7 mouse cellular contexts compared by ENCODE assay signal in genomic region chr9:103108943-103109670, GRCm38 (mm10). TPM values are rescaled to one million over a fixed set of nuclear protein-coding genes. Genes with fewer than 3 reads are reported as not detected.
DNase-seq lines count a peak whose midpoint lies in the region; ATAC-seq lines count a peak whose summit lies in the region.

No protein-coding gene starts in this region.

- no peak for ATAC-seq in lung, embryonic 15.5 days (ENCODE audit: borderline replicate concordance, extremely low read depth, low FRiP score, low TSS enrichment)
- no peak for ATAC-seq in forebrain, embryonic 11.5 days (replicated peaks; ENCODE audit: low FRiP score)
- no peak for ATAC-seq in limb, embryonic 12.5 days (ENCODE audit: insufficient number of reproducible peaks, insufficient read depth, low FRiP score, low TSS enrichment, low read depth)

- 32% methylated on average over 18 of the region's 18 CpGs for WGBS in lung, embryonic 15.5 days
- WGBS in forebrain, embryonic 11.5 days, result 35% methylated on average over 18 of the region's 18 CpGs
- WGBS in limb, embryonic 12.5 days, result 33% methylated on average over 18 of the region's 18 CpGs

- peak overlapping the region; percentile 45 for H3K27ac ChIP-seq in lung, embryonic 15.5 days
- H3K27ac ChIP-seq in forebrain, embryonic 11.5 days (ENCODE audit: low read depth, low read length), result no peak overlapping the region
- no peak overlapping the region for H3K27ac ChIP-seq in limb, embryonic 12.5 days

- H3K4me3 ChIP-seq in lung, embryonic 15.5 days, result peak overlapping the region; percentile 44
- peak overlapping the region; percentile 34 for H3K4me3 ChIP-seq in forebrain, embryonic 11.5 days (ENCODE audit: low read depth, low read length)
- H3K4me3 ChIP-seq in limb, embryonic 12.5 days (replicated peaks), result peak overlapping the region; percentile 45

- peaks cover 35% of the 10 kb centered on the region for H3K4me1 ChIP-seq in lung, embryonic 15.5 days
- H3K4me1 ChIP-seq in forebrain, embryonic 11.5 days (replicated peaks; ENCODE audit: control insufficient read depth, insufficient read depth, low read length), result peaks cover 11% of the 10 kb centered on the region
- peaks cover 18% of the 10 kb centered on the region for H3K4me1 ChIP-seq in limb, embryonic 12.5 days (replicated peaks)

- H3K9me3 ChIP-seq in lung, embryonic 15.5 days, result no peaks in the 10 kb centered on the region
- H3K9me3 ChIP-seq in forebrain, embryonic 11.5 days (ENCODE audit: control insufficient read depth, low read length), result no peaks in the 10 kb centered on the region
- H3K9me3 ChIP-seq in limb, embryonic 12.5 days, result no peaks in the 10 kb centered on the region

- H3K36me3 ChIP-seq in lung, embryonic 15.5 days, result no peaks in the 10 kb centered on the region
- H3K36me3 ChIP-seq in forebrain, embryonic 11.5 days (ENCODE audit: control insufficient read depth, insufficient read depth, low read length), result no peaks in the 10 kb centered on the region
- no peaks in the 10 kb centered on the region for H3K36me3 ChIP-seq in limb, embryonic 12.5 days
- H3K36me3 ChIP-seq in splenic B cell, adult 2 months (ENCODE audit: control insufficient read depth, insufficient read depth, low read length, poor library complexity, severe bottlenecking), result no peaks in the 10 kb centered on the region

- peak overlapping the region; percentile 39 for H3K9ac ChIP-seq in lung, embryonic 15.5 days
- H3K9ac ChIP-seq in forebrain, embryonic 11.5 days (ENCODE audit: low read length), result peak overlapping the region; percentile 48
- H3K9ac ChIP-seq in limb, embryonic 12.5 days (replicated peaks), result peak overlapping the region; percentile 56

- no peak for DNase-seq in lung, postnatal 25 days (ENCODE audit: low spot score)
- peak; percentile 37 for DNase-seq in forebrain, embryonic 11.5 days (ENCODE audit: low spot score)
- peak; percentile 27 for DNase-seq in splenic B cell, adult 2 months (ENCODE audit: low read depth, low spot score)
- no peak for DNase-seq in thymus, postnatal 36 days
- DNase-seq in spleen, postnatal 10 days (ENCODE audit: low spot score in 2 of 2), result no peak

- H3K27me3 ChIP-seq in lung, embryonic 15.5 days, result peaks cover 45% of the 10 kb centered on the region
- peaks cover 6% of the 10 kb centered on the region for H3K27me3 ChIP-seq in forebrain, embryonic 11.5 days (ENCODE audit: control insufficient read depth, insufficient read depth, low read length)
- peaks cover 47% of the 10 kb centered on the region for H3K27me3 ChIP-seq in limb, embryonic 12.5 days
- H3K27me3 ChIP-seq in splenic B cell, adult 2 months (ENCODE audit: control insufficient read depth, insufficient read depth, low read length, poor library complexity, severe bottlenecking), result no peaks in the 10 kb centered on the region

- peak overlapping the region; percentile 61 for H3K4me2 ChIP-seq in lung, embryonic 15.5 days
- H3K4me2 ChIP-seq in forebrain, embryonic 11.5 days (ENCODE audit: low read depth, low read length, severe bottlenecking), result peak overlapping the region; percentile 65
- H3K4me2 ChIP-seq in limb, embryonic 12.5 days, result peak overlapping the region; percentile 61

RNA-seq across cellular contexts. Expression of gene Rab6b, which starts 2.5 kb away (rescaled TPM):
- 3.8 and 4.3 TPM in 2 replicates for polyA plus RNA-seq in lung, embryonic 15.5 days (2015; fragmentation: Nextera tagmentation; extraction: Ambion mirVana)
- 12.5 and 13.6 TPM in 2 replicates for polyA plus RNA-seq in forebrain, embryonic 11.5 days (2014; fragmentation: Nextera tagmentation; extraction: Ambion mirVana)
- 2.8 and 3.9 TPM in 2 replicates for polyA plus RNA-seq in limb, embryonic 12.5 days (2016; fragmentation: Nextera tagmentation; extraction: Ambion mirVana)

Comparison
In these comparisons a context has a peak if more than half of its experiments do, and no peak if none do; other contexts are left out.
1. DNase-seq: peak in forebrain, embryonic 11.5 days (single experiment) and splenic B cell, adult 2 months (single experiment); none in lung, postnatal 25 days (single experiment), thymus, postnatal 36 days (0 of 2) and spleen, postnatal 10 days (0 of 2).
2. Peak in every context shown above with its lines, with median percentiles within 50 percentile points of each other: H3K4me2 ChIP-seq, H3K4me3 ChIP-seq and H3K9ac ChIP-seq.